Mouse (Mus musculus): ENCODE measurements around the gene Magoh.

DNA sequence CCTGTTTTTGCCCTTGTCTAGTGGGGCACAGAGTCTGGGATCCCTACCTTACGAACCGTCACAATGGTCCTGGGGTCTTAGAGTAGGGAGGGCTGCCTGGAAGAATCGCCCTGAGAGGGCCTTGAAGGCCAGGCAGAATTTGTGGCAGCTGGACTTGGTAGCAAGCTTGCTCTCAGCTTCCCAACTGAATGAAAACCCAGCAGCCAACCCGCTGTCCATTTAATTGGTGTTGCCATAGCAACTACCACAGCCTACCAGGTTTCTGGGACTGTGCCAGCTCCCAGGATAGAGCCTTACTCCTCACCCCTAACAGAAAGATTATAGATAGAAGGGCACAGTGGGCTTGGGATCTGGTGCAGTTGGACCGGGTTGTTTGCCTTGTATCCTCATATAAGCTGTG lies 42.8 kb upstream of the Magoh start:
- TF ChIP-seq CTCF (IDR thresholded peaks at IDR 0.05) (no peak), EP300 (IDR thresholded peaks at IDR 0.05) (no peak)
